Mouse (Mus musculus): ENCODE measurements around the gene Ncor2. TPM values are rescaled to one million over a fixed set of nuclear protein-coding genes. Genes with fewer than 3 reads are reported as not detected.

The Ncor2 gene
- total RNA-seq, 4 experiments from 2014 or later: 81.6 to 92.4 (median 84.5) TPM

- no peak for DNase-seq (ENCODE audit: low spot score)
Measured at GRCm38 (mm10) chr5:125191608-125192007, 12.6 kb upstream of the Ncor2 start.

DNA sequence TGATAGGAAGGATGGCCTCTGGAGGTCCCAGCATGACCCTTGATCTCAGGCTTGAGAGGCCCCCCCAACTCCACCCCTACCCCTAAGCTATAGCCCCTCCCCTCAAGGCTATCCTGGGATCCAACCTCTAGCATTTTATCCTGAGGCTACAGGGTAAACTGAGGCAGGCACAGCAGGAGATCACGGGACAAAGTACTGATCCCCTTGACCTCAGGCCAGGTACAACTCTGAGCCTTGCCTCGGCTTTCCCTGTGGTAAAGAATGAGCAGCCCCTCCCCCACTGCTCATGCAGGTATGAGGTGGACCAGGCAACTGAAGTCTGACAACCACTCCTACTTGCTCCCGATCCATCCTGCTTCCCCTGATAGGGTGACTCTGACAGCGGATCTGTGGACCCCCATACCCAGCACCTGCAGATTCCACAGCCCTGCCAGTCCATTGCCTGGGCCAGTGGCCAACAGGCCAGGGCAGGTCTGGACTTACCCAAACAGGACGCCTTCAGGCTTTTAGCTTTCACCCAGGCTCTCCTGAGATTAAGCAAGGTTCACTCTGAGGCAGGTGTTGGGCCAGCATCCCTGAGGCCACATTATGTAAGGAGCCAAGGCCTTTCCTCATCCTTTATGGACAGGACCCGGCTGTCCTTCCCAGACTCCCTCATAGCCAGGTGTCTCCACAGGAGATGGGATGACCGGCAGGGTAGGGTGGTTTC, 11.2 kb upstream of the Ncor2 start:
- DNase-seq (ENCODE audit: low spot score): no peak

DNA sequence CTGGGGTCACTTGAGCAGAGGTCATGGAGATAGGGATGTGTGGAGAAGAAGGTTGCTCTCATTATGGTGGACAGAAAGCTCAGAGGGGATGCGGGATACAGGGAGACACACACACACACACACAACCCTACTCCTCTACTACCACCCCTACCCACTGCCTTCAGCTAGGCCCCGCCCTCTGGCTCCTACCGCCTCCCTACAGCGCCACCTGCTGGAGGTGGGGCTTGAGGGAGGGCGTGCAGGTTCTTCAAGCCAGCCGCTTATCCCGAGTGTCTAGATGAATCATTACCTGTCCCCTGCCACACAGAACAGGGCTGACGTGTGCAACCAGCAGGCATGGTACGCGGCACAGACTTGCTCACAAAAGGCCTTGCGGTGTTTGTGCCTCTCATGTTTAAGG, 10.6 kb upstream of the Ncor2 start:
- peak; percentile 75 for DNase-seq (ENCODE audit: low spot score)

GRCm38 (mm10) chr5:125188812-125189598, 10.0 kb upstream of the Ncor2 start:
- no peak for DNase-seq (ENCODE audit: low spot score)

GRCm38 (mm10) chr5:125184826-125185225, 5.8 kb upstream of the Ncor2 start:
- no peak for DNase-seq (ENCODE audit: low spot score)

- no peak for DNase-seq (ENCODE audit: low spot score)
Measured at GRCm38 (mm10) chr5:125183321-125184003, 4.4 kb upstream of the Ncor2 start.

DNA sequence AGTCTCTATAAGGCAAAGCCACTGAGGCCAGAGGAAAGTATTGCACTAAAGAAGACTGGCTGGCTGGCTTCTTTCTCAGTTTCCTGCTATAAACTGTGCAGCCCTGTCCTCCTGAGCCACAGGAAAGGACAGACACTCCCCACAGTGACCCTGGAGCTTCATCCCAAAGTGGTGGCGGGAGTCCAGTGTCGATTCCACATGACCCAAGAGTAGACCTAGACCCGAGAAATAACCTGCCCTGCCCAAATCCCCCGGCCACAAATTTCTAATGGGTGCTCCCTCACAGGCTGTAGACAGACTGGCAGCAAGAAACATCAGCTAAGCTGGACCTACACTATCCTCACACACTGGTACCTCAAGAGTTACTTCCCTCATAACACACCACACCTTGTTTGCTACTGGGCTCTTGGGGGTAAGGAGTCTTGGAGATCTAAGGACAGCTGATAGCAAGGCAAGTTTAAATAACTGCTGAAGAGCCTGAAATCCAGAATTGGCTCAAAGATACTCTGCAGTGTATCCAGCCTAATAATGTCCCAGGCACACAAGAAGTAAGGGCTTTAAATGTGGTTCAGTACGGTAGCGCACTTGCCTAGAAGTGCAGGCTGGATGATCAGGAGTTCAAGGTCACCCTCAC, 1.7 kb upstream of the Ncor2 start:
- DNase-seq (ENCODE audit: low spot score): no peak

GRCm38 (mm10) chr5:125179735-125180629, 963 bp upstream of the Ncor2 start:
- no peak for DNase-seq (ENCODE audit: low spot score)

GRCm38 (mm10) chr5:125178171-125179006, 630 bp downstream of the Ncor2 start:
- peak; percentile 64 for DNase-seq (ENCODE audit: low spot score)

GRCm38 (mm10) chr5:125177481-125178134, 1.4 kb downstream of the Ncor2 start:
- DNase-seq (ENCODE audit: low spot score): peak; percentile 74

DNA sequence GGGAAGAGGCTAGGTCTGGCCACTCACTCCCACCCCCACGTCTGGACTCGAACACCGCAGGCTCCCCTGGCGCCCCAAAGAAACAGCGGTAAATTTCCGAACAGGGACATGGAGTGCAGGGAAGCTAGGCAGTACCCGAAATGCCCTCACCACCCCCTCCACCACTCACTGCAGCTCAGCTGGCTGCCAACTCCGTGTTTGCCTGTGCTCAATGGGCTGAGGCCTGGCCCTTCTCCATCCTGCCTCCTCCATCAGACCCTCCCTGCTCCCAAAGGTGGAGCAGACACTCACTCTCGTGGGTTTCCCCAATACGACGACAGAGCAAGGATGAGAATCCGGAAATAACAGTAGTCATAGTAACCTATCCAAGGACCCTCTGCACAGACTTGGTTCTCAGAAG, 2.2 kb downstream of the Ncor2 start:
- DNase-seq (ENCODE audit: low spot score): no peak

DNA sequence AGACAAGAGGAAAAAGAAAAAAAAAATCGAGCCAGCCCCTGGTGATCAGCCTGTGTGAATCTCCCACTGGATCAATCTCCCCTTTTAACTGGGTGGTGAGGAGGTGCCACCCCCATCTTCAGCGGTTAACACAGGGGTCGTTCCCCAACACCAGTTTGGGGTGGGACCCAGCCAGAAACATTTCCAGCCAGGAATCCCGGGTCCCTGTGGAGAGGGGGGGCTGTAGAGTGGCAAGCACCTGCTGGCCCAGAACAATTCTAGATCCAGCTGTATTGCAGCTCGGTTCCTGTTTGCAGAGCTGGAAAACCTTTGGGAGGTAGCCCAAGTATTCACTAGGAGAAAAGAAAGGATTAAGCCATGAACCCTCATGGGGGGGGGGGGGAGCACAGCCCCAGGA, 2.7 kb downstream of the Ncor2 start:
- no peak for DNase-seq (ENCODE audit: low spot score)

DNA sequence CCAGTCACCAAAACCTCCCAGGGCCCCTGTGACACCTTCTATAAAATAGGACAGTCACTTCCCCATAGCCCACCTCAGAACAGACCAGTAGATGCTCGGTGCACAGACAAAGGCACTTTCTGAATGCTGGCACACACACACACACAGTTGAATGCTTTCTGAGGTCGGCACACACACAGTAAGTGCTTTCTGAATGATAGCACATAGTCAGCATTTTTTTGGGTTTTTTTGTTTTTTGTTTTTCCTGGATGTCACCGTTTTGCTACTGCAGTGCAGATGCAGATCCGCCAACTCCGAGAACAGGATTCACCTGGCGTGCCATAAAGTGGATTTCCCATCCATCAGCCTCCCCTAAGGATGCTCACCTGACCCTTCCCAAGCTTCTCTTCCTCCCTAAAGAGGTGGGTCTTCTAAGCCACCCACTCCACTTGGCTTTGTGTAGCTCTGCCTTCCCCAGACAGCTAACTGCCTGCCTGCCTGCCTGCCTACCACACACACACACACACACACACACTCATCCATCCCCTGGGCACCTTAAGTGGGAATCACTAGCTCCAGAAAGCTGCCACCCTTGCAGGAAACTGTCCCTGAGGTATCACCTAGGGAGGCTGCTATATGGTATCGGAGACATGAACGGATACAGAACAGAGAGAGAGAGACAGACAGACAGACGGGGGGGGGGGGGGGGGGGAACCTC, 3.2 kb downstream of the Ncor2 start:
- no peak for DNase-seq (ENCODE audit: low spot score)

GRCm38 (mm10) chr5:125174726-125175672, 4.0 kb downstream of the Ncor2 start:
- no peak for DNase-seq (ENCODE audit: low spot score)

DNA sequence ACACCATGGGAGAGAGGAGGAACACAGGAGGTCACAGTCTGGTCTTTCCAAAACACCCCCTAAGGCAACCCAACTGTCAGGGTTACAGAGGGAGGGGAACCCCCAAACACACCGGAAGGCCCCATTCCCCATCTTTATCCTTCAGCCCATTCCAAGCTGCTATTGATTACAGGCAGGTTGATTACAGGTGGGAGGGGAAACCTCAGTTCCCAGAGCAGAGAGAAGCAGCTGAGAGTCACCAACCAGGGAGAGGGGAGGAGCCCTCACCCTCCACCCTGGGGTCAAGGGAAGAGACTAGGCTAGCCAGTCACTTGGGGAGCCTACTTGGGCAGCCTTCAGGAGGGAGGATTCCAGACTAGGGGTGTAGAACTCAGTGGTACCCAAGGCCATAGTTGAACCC, 5.2 kb downstream of the Ncor2 start:
- DNase-seq (ENCODE audit: low spot score): no peak

DNA sequence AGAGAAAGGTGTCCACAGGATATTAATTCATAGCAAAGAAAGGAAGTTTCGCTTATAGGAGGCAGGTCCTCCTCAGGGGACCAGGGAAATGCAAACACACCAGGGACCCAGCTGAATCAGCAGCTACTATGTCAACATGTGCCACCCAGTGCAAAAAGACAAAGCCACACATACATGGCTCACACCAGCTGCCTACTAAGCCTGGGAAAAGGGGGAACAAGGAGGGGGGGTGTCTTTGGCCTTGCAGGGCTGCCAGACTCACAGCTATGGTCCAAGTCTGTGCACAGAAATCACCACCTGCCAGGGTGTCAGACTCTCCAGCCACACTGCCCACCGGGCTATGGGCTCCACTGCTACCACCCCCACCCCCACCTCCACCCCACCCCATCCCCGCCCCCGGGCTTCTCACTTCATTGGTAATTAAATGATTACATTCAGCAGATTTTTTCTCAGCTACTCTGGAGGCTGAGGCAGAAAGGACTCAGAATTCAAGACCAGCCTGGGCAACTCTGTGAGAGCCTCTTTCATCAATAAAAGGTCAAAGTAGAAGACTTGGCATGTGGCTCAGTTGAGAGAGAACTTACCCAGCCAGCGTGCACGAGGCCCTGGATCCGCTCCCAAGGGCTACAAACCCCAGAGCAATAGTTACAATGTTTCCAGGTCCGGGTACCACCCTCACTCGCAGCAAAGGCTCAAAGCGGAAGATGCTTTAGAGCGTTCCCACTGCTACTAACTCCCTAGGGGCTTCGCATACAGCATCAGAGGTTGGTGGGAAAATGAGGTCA, 6.0 kb downstream of the Ncor2 start:
- DNase-seq (ENCODE audit: low spot score): no peak

GRCm38 (mm10) chr5:125171259-125171658, 7.8 kb downstream of the Ncor2 start:
- no peak for DNase-seq (ENCODE audit: low spot score)
